Mouse (Mus musculus) kidney, adult 9 months (tissue): ENCODE results near the gene Ddit4.

Source experiments
- DNase-seq: peaks from one replicate; pipeline ENCODE4 v3.0.0; 2022

Gene Ddit4

DNA sequence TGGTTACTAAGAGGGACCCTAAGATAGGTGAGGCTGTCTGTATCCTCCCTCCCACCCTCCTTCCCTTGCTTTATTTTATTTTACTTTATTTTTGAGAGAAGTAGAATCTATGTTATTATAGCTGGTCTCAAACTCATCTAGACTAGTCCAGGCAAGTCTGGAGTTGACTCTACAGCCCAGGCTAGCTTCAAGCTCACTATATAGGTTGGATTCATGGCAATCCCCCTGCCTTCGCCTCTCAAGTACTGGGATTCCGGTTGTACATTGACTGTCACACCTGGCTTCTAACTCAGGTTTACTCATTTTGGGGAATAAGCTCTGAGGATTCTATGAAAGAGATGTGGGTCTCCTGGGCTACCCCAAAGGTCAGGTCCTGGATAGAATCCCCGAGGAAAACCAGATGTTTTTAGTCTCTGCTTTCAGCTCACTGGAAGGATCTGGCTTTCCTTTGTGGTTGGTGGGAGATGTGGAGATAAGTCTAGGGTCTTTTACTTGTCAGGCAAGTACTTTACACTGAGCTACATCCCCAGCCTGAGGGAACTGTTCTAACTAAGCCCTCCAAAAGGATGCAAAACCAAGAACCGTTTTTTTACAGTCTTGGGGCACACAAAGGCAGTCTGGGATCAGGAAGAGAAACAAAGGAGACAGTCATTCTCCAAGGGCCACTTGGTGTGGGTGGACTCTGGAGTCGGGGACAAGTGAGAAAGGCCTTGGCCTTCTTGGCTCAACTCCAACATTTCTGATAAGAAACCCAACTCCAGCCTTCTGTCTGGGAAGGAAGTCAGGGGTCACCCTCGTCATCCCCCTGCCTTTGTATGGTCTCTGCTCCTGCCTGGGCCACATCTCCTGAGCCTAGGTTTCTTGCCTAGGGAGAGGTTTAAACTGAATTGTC lies 3.0 kb downstream of the Ddit4 start:
- DNase-seq, result no peak

DNA sequence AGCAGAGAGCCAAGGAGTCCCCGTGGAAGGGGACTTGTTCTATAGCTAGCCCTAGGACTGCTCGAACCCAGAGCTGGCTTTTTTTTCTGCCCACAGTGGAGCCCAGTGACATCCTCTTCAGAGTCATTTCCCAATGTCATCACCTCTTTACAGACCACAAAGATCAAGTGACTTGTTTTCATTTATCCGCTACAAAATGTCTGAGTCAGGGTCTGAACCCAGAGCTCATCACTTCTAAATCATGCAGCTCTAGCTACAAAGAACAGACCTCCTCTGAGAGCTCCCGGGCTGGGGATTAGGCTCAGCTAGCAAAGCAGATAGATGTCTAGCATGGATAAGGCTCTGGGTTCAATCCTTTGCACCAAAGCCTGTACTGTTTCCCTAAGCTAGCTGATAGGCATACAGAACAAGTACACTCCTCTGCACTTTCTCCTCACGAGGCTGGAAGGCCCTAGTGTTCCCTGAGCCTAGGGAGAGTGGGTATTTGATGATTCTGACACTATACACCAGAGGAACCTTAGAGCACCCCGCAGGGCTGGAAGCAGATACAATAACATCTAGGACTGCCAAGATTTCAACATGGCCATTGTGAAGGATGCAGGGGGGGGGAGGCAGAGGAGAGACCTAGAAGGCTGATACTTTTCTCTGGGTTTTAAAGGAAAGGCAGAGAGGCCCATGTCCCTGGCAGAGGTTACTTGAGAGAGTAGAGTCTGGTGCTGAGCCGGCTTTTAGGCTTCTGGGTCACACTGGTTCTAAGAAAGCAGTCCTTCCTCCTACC lies 4.1 kb downstream of the Ddit4 start:
- no peak for DNase-seq

DNA sequence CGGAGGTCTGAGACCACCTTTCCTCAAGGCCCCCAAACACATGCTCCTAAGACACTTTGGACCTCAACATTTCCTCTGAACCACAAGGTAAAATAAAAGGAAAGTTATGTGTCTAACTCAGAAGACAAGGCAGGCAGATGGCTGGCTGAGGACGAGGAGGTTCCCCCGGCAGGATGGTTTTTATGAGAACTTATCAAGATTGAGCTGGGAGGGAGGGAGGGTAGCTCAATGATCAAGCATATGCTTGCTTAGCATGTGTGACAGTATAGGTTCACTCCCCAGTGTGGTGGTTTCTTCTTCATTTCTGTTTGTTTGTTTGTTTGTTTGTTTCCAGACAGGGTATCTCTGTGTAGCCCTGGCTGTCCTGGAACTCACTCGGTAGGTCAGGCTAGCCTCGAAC lies 5.3 kb downstream of the Ddit4 start:
- DNase-seq, result no peak

DNA sequence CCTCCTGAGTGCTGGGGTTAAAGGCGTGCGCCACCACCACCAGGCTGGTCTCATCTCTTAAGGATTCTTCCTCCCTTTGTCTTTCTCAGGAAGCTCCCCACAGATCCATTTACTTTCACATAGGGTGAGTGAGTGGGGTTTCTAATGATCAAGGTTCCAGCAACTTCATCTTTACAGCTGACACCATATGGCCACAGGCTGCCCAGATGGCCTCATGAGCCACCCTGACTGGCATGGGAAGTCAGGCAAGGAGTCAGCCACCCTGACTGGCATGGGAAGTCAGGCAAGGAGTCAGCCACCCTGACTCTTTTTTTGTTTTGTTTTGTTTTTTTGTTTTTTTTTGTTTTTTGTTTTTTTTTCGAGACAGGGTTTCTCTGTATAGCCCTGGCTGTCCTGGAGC lies 6.2 kb downstream of the Ddit4 start:
- no peak for DNase-seq

DNA sequence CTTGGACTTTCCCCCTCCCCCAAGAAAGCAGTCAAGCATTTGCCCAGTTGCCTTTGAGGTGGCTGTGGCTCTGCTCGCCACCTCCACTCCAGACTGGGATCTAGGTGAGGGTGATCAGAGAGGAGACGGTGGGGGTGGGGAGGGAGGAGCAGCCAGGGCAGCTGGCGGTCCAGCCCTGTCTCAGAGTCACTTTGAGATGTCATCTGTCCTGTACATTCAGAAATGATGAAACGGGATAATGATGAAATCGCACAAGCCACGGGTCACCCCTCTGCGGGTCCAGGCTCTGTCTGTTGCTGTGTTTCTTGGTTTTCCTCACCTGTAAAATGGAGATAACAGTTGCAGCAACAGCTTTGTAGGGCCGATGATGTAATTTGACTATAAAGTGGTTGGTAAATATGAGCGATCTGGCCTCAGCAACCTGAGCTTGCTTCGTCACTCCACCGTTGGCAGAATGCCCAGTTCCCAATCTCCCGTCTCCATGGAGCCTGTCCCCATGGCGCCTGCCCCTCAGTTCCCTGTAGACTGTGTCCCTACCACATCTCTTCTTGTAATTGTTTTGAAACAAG lies 8.1 kb downstream of the Ddit4 start:
- peak; percentile 73 for DNase-seq

DNA sequence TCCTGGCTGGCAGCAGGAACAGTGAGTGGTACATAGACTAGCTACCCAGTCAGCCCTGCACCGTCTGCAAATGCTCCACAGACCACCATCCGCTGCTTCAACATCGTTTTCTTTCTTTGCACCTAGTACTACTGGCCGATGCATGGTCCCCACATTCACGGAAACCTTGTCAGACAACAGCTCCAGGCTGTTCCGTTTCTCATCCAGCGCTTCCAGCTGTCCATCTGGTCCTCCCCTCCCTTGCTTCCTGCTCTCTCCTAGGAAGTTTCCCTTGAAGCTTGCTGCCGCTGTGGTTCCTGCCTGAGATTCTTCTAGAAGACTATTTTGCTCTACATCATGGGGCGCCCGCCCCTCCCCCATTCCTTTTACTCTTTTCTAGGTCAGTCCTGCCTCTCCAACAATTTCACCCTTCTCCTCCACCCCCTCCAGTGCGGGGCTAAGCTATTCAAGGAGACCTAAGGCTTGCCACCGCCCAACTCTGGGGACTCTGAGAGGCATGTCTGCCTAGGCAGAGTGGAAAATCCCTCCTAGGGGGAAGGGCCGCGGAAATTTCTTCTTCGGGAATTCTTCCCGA lies 8.7 kb downstream of the Ddit4 start:
- DNase-seq, result peak; percentile 73

DNA sequence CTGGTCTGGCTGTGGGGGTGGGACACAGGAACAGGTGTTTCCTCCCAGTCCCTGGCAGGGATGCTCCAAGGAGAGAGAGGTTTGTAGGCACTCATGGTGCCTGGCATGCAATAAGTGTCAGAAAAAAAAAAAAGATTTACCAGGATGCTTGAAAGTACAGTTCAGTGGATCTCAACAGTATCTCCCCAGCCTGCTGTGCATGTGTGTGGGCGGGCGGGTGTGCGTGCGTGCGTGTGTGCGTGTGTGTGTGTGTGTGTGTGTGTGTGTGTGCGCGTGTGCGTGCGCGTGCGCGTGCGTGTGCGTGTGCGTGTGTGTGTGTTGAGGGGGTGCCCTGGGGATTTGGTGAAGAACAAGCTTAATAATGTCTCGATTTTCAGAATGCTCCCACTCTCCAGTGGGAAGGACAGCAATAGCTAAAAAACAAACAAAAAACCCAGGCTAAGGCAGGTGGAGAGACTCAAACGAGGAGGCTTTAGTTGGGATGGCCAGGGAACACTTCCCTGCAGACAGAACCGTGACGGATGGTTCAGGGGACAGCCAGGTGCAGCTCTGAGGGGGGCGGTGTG lies 9.3 kb downstream of the Ddit4 start:
- no peak for DNase-seq

DNA sequence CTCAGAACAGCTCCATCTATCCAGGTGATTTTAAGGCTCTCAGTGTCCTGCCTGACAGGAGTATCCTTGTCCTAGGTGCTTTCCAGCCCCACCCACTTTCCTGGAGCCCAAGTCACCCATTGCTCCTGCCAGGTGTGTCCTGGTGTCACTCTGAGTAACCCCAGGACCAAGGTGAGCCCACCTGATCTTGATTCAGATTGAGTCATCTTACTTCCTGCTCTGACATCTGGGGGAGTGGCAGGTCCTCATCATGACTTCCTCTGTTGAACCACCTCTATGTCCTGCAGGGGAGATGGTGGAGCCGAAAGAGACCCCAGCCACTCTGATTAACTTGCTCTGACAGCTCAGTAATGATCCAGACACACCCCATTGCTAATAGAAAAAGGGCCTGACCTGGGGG lies 12.6 kb downstream of the Ddit4 start:
- DNase-seq, result no peak

DNA sequence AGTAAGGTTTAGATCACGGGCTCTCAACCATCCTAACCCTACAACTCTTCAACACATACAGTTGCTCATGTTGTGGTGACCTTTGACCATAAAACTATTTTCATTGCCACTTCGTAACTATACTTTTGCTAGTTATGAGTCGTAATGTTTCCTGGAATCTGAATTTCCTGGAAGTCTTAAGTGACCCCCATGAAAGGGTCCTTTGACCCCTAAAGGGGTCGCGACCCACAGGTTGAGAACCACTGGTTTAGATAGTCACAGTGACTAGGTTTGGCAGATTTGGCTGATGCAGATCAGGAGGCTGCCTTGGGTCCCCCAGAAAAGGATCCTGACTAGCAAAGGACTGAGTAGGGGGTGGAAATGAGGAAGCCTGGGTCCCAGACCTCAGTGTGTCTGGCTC lies 13.0 kb downstream of the Ddit4 start:
- DNase-seq, result no peak

DNA sequence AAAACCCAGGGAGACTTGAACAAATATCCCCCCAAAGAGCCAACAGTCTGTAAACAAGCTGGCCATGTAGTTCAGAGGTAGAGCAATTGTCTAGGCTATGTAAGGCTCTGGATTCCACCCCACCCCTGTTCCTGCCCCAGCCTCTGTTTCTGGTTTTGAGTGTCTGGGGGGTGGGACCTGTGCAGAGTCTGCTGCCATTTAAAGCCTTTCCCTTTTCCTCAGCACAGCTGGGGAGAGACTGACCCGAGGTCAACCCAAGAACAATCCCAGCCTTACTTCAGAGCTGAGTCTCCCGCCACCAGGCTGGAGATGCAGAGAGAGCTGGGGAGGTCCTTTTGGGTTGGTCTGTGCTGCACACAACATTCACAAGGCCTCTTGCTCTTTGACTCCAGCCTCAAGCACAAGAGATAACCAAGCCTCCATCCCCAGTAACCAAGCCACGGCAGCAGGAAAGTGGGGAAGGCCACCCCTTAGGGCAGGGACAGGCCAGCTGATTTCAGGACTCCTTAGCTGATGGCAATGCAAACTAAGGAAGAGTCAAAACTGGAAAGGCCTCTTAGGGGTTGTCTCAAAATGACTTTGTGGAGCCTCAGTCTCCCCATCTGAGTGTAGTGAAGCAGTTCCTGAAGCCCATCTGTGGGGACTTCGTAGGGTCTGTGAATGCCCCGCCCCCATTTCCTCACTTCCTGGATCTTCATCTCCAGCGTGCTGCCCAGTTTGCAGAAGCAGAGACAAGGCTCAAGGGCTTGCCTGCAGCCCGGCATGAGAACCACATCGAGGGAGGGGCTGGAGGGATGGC lies 15.4 kb downstream of the Ddit4 start:
- DNase-seq, result no peak

DNA sequence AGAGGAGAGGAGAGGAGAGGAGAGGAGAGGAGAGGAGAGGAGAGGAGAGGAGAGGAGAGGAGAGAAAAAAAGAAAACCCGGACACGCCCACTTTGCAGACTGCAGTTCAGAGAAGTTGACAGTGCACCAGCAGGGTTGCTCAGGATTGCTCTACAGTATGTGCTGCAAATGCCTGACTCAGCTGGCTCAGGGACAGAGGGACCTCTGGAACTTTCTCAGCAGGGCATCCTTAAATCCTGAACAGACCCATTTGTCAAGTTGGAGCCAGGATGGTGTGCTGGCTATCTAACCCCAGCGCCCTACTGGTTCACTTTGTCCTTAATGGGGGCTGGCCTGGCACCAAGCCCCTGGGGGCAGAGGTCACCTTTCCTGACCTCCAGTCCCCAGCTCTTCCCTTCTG lies 17.6 kb downstream of the Ddit4 start:
- no peak for DNase-seq

DNA sequence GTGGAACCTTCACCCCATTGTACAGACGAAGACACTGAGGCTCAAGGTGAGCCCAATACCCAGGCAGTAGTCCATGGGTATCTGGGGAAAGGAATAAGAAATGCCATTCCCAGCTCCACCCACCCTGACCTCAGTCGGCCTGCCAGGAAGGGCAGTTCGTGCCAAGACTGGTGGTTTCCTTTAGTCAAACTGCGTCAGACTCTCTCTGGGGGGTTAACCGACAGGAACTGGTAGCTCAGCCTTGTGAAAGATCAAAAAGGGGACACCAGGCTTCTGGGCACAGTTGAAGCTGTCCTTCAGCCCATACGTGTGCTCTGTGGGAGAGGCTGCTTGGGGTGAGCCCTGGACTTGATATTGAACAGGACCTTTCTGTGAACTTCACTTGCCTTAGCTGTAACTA lies 19.1 kb downstream of the Ddit4 start:
- peak; percentile 55 for DNase-seq

DNA sequence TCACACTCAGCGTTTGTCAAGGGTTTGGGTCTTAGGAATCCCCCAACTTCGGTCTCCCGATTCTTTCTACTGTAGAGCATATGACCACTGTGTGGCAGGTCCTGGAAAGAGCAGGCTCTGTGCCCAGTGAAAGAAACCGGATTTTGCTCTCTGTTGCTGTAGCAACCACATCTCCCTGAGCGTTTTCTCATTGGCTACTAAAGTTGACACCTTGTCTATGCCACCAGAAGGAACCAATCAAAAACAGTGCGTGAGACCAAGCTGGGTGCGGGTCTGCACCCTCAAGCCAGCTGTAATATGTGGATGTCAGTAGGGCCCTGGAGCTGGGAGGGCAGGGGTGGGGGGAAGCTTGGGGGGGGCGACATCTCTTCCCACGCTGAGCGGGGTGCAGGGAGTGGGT lies 20.6 kb downstream of the Ddit4 start:
- DNase-seq, result no peak

DNA sequence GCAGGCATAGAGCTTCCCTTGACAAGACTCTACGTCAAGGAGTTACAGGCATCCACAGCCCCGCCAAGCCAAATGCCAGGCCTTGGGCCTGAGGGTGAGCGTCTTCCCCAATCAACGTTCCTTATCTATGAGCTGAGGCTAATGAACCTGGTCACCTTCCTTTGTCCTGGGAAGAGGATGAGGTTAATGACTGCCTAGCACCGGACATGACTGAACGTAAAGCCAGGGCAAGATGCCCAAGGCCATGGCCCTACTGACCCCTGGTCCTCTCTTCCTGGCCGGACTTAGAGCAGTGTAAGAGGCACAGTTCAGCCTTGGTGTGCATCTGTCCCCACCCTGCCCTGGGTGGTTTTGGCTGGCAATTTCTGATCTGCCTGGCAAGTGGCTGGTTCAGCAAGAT lies 22.4 kb downstream of the Ddit4 start:
- no peak for DNase-seq

DNA sequence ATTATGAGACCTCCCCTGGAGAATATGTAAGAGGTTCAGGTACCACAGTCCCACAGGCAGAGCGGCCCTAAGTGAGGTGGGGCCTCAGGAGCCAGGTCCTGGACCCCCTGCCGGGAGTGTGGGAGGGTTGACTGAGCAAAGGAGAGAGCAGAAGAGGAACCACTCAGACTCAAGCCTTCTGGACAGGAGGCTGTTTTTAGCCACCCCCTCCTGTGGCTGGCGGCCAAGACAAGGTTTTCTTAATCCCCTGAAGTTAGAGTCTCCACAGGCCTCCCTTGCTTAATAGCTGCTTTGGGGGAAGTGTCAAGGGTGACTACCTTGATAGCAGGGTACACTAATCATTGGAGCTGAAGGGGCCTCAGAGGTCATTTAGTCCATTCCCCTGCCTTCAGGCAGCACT lies 27.3 kb downstream of the Ddit4 start:
- no peak for DNase-seq

DNA sequence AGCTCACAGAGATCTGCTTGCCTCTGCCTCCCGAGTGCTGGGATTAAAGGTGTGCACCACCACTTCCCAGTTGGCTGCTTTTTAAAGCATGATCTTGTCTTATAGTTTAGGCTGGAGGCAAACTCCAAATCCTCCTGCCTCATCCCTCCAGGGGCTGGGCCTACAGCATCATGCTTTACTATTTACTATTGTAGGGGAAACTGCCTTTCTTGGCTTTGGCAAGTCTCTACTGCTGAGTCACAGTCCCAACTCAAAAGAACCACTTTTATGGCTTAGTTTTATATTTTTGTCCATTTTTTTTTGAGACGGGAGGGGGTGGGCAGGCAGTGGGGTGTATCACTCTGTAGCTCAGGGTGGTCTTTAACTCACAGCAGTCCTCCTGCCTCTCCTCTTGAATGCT lies 28.1 kb downstream of the Ddit4 start:
- DNase-seq, result no peak

DNA sequence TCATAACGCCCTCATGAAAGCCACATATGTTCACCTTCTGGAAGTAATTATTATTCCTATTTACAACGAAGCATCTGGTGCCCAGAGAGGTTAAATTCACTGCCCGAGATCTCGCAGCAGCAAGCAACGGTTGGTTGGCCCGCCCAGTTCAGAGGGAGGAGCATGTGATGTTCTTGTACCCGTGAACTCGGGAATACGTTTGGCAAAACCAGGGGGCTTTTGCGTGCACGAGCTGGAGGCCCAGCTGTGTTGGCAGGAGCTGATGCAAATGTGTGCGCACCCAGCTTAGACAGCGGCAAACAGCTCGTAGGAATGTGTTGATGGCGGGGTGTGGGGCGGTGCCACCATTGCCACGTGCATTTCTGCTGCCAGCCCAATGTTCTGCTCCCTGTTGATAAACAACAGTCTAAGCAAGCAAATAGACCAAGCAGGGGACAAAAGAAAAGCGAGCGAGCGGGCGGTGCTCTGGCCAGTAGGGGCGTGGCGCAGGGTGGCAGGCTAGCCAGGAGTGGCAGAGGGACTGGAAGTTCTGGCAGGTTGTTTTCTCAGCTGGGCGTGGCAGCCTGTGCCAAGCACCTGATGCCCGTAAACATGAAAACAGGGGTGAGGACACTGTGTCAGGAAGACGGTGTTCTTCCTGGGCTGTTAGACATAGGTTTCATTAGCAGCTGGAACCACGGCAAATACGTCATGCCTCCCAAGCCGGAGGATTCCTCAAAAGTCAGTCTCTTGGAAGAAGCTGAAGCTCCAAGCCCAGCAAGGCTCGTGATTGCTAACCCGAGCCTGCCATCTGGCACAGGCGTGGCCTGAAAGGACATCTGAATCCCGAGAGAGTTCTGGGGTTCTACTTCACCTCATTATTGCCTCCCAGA lies 30.6 kb downstream of the Ddit4 start:
- peak; percentile 80 for DNase-seq

DNA sequence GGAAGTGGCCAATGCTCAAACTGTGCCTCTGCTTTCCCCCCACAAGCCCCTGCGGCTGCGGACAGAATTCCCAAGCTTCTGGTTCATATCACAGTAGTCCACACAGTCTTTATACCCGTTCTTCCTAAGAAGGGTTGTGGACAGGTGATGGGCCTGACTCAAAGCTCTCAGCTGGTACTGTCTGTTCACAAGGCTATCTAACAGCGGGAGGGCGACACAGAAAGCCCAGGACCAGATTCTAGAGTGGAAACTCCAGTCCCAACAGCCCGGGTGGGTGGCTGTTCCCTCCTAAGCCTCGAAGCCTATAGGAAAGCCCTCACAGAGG lies 31.2 kb downstream of the Ddit4 start:
- no peak for DNase-seq

DNA sequence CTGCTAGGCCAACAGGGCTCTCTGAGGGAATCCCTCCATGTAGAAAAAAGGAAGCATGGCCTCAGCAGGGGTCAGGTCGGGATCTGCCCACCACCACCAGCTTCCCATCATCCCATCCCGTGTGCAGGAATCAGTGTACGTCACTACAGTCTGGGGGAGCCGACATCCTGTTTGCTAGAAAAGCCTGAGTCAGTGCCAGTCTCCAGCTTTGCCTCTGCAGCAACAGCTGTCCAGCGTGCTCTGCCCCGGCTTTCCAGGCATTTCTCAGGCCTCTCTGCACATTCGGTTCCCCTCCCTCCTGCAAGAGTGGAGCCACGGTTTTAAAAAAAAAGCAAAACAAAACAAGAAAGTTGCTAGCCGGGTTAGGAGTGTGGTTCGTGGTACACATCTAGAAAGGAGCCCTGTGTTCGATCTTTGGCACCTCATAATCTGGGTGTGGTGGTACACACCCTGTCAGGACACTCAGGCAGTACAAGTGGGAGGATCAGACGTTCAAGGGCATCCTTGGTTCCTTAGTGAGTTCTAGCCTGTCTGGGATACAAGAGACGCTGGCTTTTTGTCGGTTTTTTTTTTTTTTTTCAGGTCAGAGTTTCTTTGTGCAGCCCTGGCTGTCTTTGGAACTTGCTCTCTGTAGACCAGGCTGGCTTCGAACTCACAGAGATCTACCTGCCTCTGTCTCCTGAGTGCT lies 32.0 kb downstream of the Ddit4 start:
- DNase-seq, result peak; percentile 60

DNA sequence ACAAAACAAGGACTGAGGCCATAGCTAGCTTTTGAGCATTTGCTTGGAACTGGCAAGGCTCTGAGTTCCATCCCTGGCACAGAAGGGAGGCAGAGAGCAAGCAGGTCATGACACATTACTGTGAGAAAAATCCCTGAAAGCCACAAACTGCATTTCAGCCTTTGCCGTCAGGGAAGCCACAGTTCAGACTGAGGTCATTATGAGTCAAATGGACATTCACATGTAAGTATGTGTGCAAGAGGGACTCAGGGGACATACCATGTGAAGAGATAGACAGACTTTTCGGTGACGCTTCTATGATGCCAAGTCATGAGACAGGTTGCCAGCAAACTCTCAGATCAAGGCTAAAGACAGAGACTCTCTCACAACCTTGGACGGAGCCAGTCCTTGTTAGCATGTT lies 33.5 kb downstream of the Ddit4 start:
- DNase-seq, result no peak

DNA sequence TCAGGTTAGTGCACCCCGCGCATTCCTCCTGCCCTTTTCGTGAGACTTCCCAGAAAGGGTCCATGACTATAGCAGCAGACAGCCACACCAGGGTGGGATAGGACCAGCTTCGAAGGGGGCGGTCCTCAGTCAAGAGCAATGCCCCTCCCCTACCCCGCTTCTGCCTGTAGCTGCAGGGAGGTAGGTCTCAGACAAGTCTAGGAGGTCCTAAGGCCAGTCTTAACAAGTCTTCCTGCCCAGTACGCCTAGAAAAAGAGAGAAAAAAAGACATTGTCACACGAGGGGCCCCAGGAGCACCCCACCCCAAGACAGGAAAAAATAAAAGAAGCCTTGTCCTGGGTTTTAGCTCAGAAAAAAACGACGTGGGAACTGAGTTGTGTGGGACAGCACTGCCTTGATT lies 35.0 kb downstream of the Ddit4 start:
- no peak for DNase-seq
